Mouse (Mus musculus) limb, embryonic 14.5 days (tissue): Measurements from ENCODE around the gene Ascc3. TPM values are rescaled to one million over a fixed set of nuclear protein-coding genes. Genes with fewer than 3 reads are reported as not detected.
A peak's percentile ranks its signal among the peaks of the same experiment; 100 is the strongest.

Experiments
- ATAC-seq: fragments of 200-750 bp; cut with Nextera tagmentation; 2 replicates; pipeline ENCODE4 v1.8.0; 2017; ENCODE audit warnings: low read depth, moderate number of reproducible peaks, moderate TSS enrichment; ENCODE audit not compliant: low FRiP score
- DNase-seq: peaks from one replicate; pipeline ENCODE4 v3.0.0-alpha.2; 2015; ENCODE audit warnings: low spot score
- H3K27ac ChIP-seq: fragments of 300-500 bp; sonication (generic); replicated peaks from 2 replicates; pipeline ENCODE4 v1.5.1; 2014; ENCODE audit warnings: low read depth, mild to moderate bottlenecking, low read length, moderate library complexity, mixed read lengths
- H3K27me3 ChIP-seq: fragments of 300-500 bp; sonication (generic); 2 replicates; pipeline ENCODE4 v1.6.1; 2014; ENCODE audit warnings: low read length, mixed read lengths; ENCODE audit not compliant: control insufficient read depth, insufficient read depth
- H3K36me3 ChIP-seq: fragments of 300-500 bp; sonication (generic); 2 replicates; pipeline ENCODE4 v1.6.1; 2014; ENCODE audit warnings: mild to moderate bottlenecking, low read length, moderate library complexity, mixed read lengths; ENCODE audit not compliant: control insufficient read depth, insufficient read depth
- H3K4me1 ChIP-seq: fragments of 300-500 bp; sonication (generic); 2 replicates; pipeline ENCODE4 v1.6.1; 2014; ENCODE audit warnings: antibody characterized with exemption, low read length, mixed read lengths; ENCODE audit not compliant: control insufficient read depth, insufficient read depth
- H3K4me2 ChIP-seq: fragments of 300-500 bp; sonication (generic); replicated peaks from 2 replicates; pipeline ENCODE4 v1.6.1; 2014; ENCODE audit warnings: low read depth, mild to moderate bottlenecking, low read length, moderate library complexity; ENCODE audit not compliant: severe bottlenecking
- H3K4me3 ChIP-seq: fragments of 300-500 bp; sonication (generic); replicated peaks from 2 replicates; pipeline ENCODE4 v1.5.1; 2014; ENCODE audit warnings: low read length
- H3K9ac ChIP-seq: fragments of 300-500 bp; sonication (generic); 2 replicates; pipeline ENCODE4 v1.6.1; 2014; ENCODE audit warnings: mild to moderate bottlenecking, low read depth, low read length, moderate library complexity; ENCODE audit not compliant: severe bottlenecking
- H3K9me3 ChIP-seq: fragments of 300-500 bp; sonication (generic); 2 replicates; pipeline ENCODE4 v1.6.1; 2016; ENCODE audit warnings: low read length; ENCODE audit not compliant: control insufficient read depth
- POLR2A ChIP-seq: fragments of 200-500 bp; IDR thresholded peaks from 2 replicates; pipeline ENCODE4 v1.8.0; 2012; ENCODE audit warnings: inconsistent platforms, mild to moderate bottlenecking, moderate library complexity, borderline replicate concordance; ENCODE audit not compliant: insufficient read depth, insufficient read length; ENCODE audit errors: extremely low read depth
- WGBS: fragments of 180-500 bp; shearing (Covaris S2); extraction: QIAGEN DNeasy Blood & Tissue Kit; methylation state at CpG from one replicate; pipeline ENCODE4 v1.1.7; 2014; 5-methylcytosine and 5-hydroxymethylcytosine counted together
- polyA plus RNA-seq, 2 experiments: library from polyadenylated mRNA; depleted of rRNA in 1 of 2; stranded (reverse) in 1 of 2; unstranded in 1 of 2; fragments of >200 nt; fragmentation: Nextera tagmentation in 1 of 2; extraction: Ambion mirVana in 1 of 2; gene quantifications; 2 replicates each; pipeline versions ENCODE4 v1.2.1 to v1.2.3; 2012 to 2014

Ascc3 gene
- polyA plus RNA-seq, 2 experiments: 22.5 to 25.0 TPM

DNA sequence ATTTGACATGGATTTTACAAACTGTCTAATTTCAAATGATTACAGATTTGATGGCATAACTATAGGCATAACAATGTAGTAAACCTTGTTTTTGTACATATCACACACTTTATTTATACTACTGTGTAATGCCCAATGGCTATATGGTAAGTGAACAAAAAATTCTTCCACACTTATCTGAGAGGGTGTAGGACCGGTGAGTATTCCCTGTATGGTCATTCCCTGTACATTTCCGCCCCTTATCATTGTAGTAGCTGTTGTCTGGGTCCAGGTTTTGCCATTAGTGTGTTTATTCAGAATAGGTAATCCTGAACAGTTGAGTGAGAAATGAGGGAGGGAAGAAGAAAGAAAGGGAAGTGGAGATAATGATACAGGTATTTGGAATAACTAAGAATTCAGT, 306.2 kb downstream of the Ascc3 start:
- WGBS: 18% methylated on average over 2 of the region's 2 CpGs
- H3K27me3 ChIP-seq: peaks cover 92% of the 10 kb centered on the region

DNA sequence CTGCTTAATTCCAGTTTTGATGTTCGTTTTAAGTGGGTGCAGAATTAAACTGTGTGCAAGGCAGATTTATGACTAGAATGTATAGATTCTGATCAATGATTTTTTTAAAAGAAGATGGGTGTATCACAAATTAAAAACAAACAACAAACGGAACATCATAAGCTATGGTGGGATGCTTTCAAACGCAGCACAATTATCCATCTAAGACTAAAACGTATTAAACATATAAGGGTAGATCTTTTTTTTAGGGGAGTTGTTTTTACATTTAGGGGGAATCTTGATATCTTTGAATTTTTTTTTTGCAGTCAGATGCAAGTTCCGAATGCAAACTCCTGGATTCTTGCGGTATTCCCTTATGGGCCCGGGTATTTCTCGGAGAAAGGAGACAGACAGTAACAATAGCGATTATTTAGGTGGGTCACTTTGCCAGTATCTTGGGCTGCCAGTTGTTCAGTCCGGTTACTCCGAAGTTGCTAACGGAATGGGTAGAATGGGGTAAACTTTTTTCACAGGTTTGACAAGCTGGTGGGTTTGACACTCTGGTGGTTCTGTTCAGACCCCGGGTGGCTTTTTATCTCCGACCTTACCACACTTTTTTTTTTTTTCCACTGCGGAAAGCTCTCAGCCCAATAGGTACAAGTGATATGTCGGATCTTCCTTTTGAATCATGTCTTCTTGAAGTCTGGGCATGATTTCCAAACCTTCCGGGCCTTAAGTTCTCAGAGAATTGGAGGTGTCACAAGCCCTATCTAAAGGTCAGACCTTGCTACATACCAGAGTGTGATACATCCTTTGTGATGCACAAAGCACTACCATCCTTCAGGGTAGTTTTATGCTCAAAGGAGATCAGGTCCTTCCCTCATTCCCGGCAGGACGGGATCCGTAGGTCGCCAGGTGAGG, 307.6 kb downstream of the Ascc3 start:
- H3K9ac ChIP-seq: no peak overlapping the region
- ATAC-seq: no peak

More for the DNA sequence above, 306.2 kb downstream of the Ascc3 start:
- no peak for TF ChIP-seq POLR2A
- H3K4me1 ChIP-seq: 0 out of 2 replicates have a peak, but pooled peaks cover 3% of the 10 kb centered on the region
- no peak for ATAC-seq
- no peaks in the 10 kb centered on the region for H3K9me3 ChIP-seq
- DNase-seq: no peak
- H3K4me3 ChIP-seq: no peak overlapping the region
- no peaks in the 10 kb centered on the region for H3K36me3 ChIP-seq
- H3K4me2 ChIP-seq: no peak overlapping the region
- H3K9ac ChIP-seq: no peak overlapping the region
- H3K27ac ChIP-seq: no peak overlapping the region

More for the DNA sequence above, 307.6 kb downstream of the Ascc3 start:
- no peaks in the 10 kb centered on the region for H3K4me1 ChIP-seq
- no peaks in the 10 kb centered on the region for H3K9me3 ChIP-seq
- peaks cover 93% of the 10 kb centered on the region for H3K27me3 ChIP-seq
- H3K27ac ChIP-seq: no peak overlapping the region
- WGBS: 3% methylated on average over 21 of the region's 21 CpGs
- no peaks in the 10 kb centered on the region for H3K36me3 ChIP-seq
- no peak for DNase-seq
- 0 out of 2 replicates have a peak overlapping the region, but pooled peaks have one; percentile 7 for H3K4me3 ChIP-seq
- TF ChIP-seq POLR2A: no peak
- H3K4me2 ChIP-seq: no peak overlapping the region
